Mouse (Mus musculus): Measurements from ENCODE around the gene Zmiz1. TPM values are rescaled to one million over a fixed set of nuclear protein-coding genes. Genes with fewer than 3 reads are reported as not detected.

Gene Zmiz1
- polyA plus RNA-seq, 1 experiment: 34.5 TPM

GRCm38 (mm10) chr14:25422946-25423345, 36.0 kb upstream of the Zmiz1 start:
- Histone ChIP-seq H3K36me3 (ENCODE audit: control insufficient read depth, insufficient read depth) (no peaks in the 10 kb centered on the region), H3ac (ENCODE audit: control insufficient read depth, insufficient read length) (no peak overlapping the region), H3K4me2 (ENCODE audit: low read depth) (no peak overlapping the region), H3K27me3 (ENCODE audit: control insufficient read depth, insufficient read depth, insufficient read length) (peaks cover 3% of the 10 kb centered on the region), H3K79me2 (ENCODE audit: control insufficient read depth, insufficient read depth) (no peaks in the 10 kb centered on the region), H3K4me3 (no peak overlapping the region)
- TF ChIP-seq SRF (IDR thresholded peaks at IDR 0.05; ENCODE audit: control insufficient read depth, insufficient read length, low read depth) (no peak), MYOG (IDR thresholded peaks at IDR 0.05; ENCODE audit: control insufficient read depth in 1 of 3, insufficient read depth in 1 of 3, insufficient read length in 2 of 3, low read depth in 2 of 3) (no peak), REST (IDR thresholded peaks at IDR 0.05; ENCODE audit: insufficient read depth, insufficient read length) (no peak), TCF12 (IDR thresholded peaks at IDR 0.05; ENCODE audit: insufficient read depth, poor library complexity, severe bottlenecking) (no peak), MAX (IDR thresholded peaks at IDR 0.05; ENCODE audit: low read depth) (no peak), POLR2AphosphoS2 (IDR thresholded peaks at IDR 0.05; ENCODE audit: insufficient read length, low read depth) (no peak), POLR2A (IDR thresholded peaks at IDR 0.05; ENCODE audit: insufficient read length, low read depth) (no peak), CEBPB (IDR thresholded peaks at IDR 0.05; ENCODE audit: insufficient read depth, poor library complexity, severe bottlenecking) (no peak), TCF3 (IDR thresholded peaks at IDR 0.05; ENCODE audit: insufficient read length, low read depth) (no peak), MYOD1 (IDR thresholded peaks at IDR 0.05; ENCODE audit: control insufficient read depth in 1 of 3, insufficient read length in 2 of 3, low read depth in 2 of 3) (no peak), E2F4 (IDR thresholded peaks at IDR 0.05; ENCODE audit: insufficient read depth) (no peak), USF1 (IDR thresholded peaks at IDR 0.05; ENCODE audit: low read depth) (no peak)

GRCm38 (mm10) chr14:25423721-25424443, 35.1 kb upstream of the Zmiz1 start:
- H3ac ChIP-seq (ENCODE audit: control insufficient read depth, insufficient read length): no peak overlapping the region
- H3K4me3 ChIP-seq: no peak overlapping the region
- no peaks in the 10 kb centered on the region for H3K36me3 ChIP-seq (ENCODE audit: control insufficient read depth, insufficient read depth)
- no peak overlapping the region for H3K4me2 ChIP-seq (ENCODE audit: low read depth)
- no peaks in the 10 kb centered on the region for H3K79me2 ChIP-seq (ENCODE audit: control insufficient read depth, insufficient read depth)
- H3K27me3 ChIP-seq (ENCODE audit: control insufficient read depth, insufficient read depth, insufficient read length): peaks cover 3% of the 10 kb centered on the region
- no peak for TF ChIP-seq CEBPB (IDR thresholded peaks at IDR 0.05; ENCODE audit: insufficient read depth, poor library complexity, severe bottlenecking)
- TF ChIP-seq POLR2AphosphoS2 (IDR thresholded peaks at IDR 0.05; ENCODE audit: insufficient read length, low read depth): no peak
- no peak for TF ChIP-seq POLR2A (IDR thresholded peaks at IDR 0.05; ENCODE audit: insufficient read length, low read depth)
- no peak for TF ChIP-seq SRF (IDR thresholded peaks at IDR 0.05; ENCODE audit: control insufficient read depth, insufficient read length, low read depth)
- TF ChIP-seq MAX (IDR thresholded peaks at IDR 0.05; ENCODE audit: low read depth): no peak
- TF ChIP-seq MYOG (IDR thresholded peaks at IDR 0.05; ENCODE audit: control insufficient read depth in 1 of 3, insufficient read depth in 1 of 3, insufficient read length in 2 of 3, low read depth in 2 of 3): no peak
- TF ChIP-seq MYOD1 (IDR thresholded peaks at IDR 0.05; ENCODE audit: control insufficient read depth in 1 of 3, insufficient read length in 2 of 3, low read depth in 2 of 3): no peak
- no peak for TF ChIP-seq USF1 (IDR thresholded peaks at IDR 0.05; ENCODE audit: low read depth)
- TF ChIP-seq TCF3 (IDR thresholded peaks at IDR 0.05; ENCODE audit: insufficient read length, low read depth): no peak
- TF ChIP-seq REST (IDR thresholded peaks at IDR 0.05; ENCODE audit: insufficient read depth, insufficient read length): no peak
- TF ChIP-seq TCF12 (IDR thresholded peaks at IDR 0.05; ENCODE audit: insufficient read depth, poor library complexity, severe bottlenecking): no peak
- TF ChIP-seq E2F4 (IDR thresholded peaks at IDR 0.05; ENCODE audit: insufficient read depth): no peak

- Histone ChIP-seq H3K36me3 (ENCODE audit: control insufficient read depth, insufficient read depth) (no peaks in the 10 kb centered on the region), H3K79me2 (ENCODE audit: control insufficient read depth, insufficient read depth) (no peaks in the 10 kb centered on the region), H3K27me3 (ENCODE audit: control insufficient read depth, insufficient read depth, insufficient read length) (no peaks in the 10 kb centered on the region), H3ac (ENCODE audit: control insufficient read depth, insufficient read length) (no peak overlapping the region), H3K4me2 (ENCODE audit: low read depth) (no peak overlapping the region), H3K4me3 (no peak overlapping the region)
- no peak for TF ChIP-seq POLR2A (IDR thresholded peaks at IDR 0.05; ENCODE audit: insufficient read length, low read depth)
- TF ChIP-seq E2F4 (IDR thresholded peaks at IDR 0.05; ENCODE audit: insufficient read depth): no peak
- TF ChIP-seq MYOD1 (IDR thresholded peaks at IDR 0.05; ENCODE audit: control insufficient read depth in 1 of 3, insufficient read length in 2 of 3, low read depth in 2 of 3): no peak
- no peak for TF ChIP-seq POLR2AphosphoS2 (IDR thresholded peaks at IDR 0.05; ENCODE audit: insufficient read length, low read depth)
- no peak for TF ChIP-seq MAX (IDR thresholded peaks at IDR 0.05; ENCODE audit: low read depth)
- no peak for TF ChIP-seq CEBPB (IDR thresholded peaks at IDR 0.05; ENCODE audit: insufficient read depth, poor library complexity, severe bottlenecking)
- TF ChIP-seq USF1 (IDR thresholded peaks at IDR 0.05; ENCODE audit: low read depth): no peak
- no peak for TF ChIP-seq REST (IDR thresholded peaks at IDR 0.05; ENCODE audit: insufficient read depth, insufficient read length)
- no peak for TF ChIP-seq MYOG (IDR thresholded peaks at IDR 0.05; ENCODE audit: control insufficient read depth in 1 of 3, insufficient read depth in 1 of 3, insufficient read length in 2 of 3, low read depth in 2 of 3)
Measured at GRCm38 (mm10) chr14:25438255-25438654, 20.7 kb upstream of the Zmiz1 start.

GRCm38 (mm10) chr14:25440116-25440515, 18.9 kb upstream of the Zmiz1 start:
- H3ac ChIP-seq (ENCODE audit: control insufficient read depth, insufficient read length): no peak overlapping the region
- no peaks in the 10 kb centered on the region for H3K79me2 ChIP-seq (ENCODE audit: control insufficient read depth, insufficient read depth)
- H3K4me3 ChIP-seq: no peak overlapping the region
- TF ChIP-seq USF1 (IDR thresholded peaks at IDR 0.05; ENCODE audit: low read depth): no peak
- TF ChIP-seq MAX (IDR thresholded peaks at IDR 0.05; ENCODE audit: low read depth): no peak
- no peak for TF ChIP-seq MYOG (IDR thresholded peaks at IDR 0.05; ENCODE audit: control insufficient read depth in 1 of 3, insufficient read depth in 1 of 3, insufficient read length in 2 of 3, low read depth in 2 of 3)
- no peak for TF ChIP-seq MYOD1 (IDR thresholded peaks at IDR 0.05; ENCODE audit: control insufficient read depth in 1 of 3, insufficient read length in 2 of 3, low read depth in 2 of 3)
- no peak for TF ChIP-seq SRF (IDR thresholded peaks at IDR 0.05; ENCODE audit: control insufficient read depth, insufficient read length, low read depth)
- TF ChIP-seq CEBPB (IDR thresholded peaks at IDR 0.05; ENCODE audit: insufficient read depth, poor library complexity, severe bottlenecking): no peak
- no peak for TF ChIP-seq POLR2A (IDR thresholded peaks at IDR 0.05; ENCODE audit: insufficient read length, low read depth)
- TF ChIP-seq REST (IDR thresholded peaks at IDR 0.05; ENCODE audit: insufficient read depth, insufficient read length): no peak
- TF ChIP-seq TCF3 (IDR thresholded peaks at IDR 0.05; ENCODE audit: insufficient read length, low read depth): no peak
- TF ChIP-seq TCF12 (IDR thresholded peaks at IDR 0.05; ENCODE audit: insufficient read depth, poor library complexity, severe bottlenecking): no peak
- no peak for TF ChIP-seq E2F4 (IDR thresholded peaks at IDR 0.05; ENCODE audit: insufficient read depth)
- TF ChIP-seq POLR2AphosphoS2 (IDR thresholded peaks at IDR 0.05; ENCODE audit: insufficient read length, low read depth): no peak
- no peaks in the 10 kb centered on the region for H3K36me3 ChIP-seq (ENCODE audit: control insufficient read depth, insufficient read depth)
- no peaks in the 10 kb centered on the region for H3K27me3 ChIP-seq (ENCODE audit: control insufficient read depth, insufficient read depth, insufficient read length)
- no peak overlapping the region for H3K4me2 ChIP-seq (ENCODE audit: low read depth)
